Mouse (Mus musculus) heart, postnatal 10 days (tissue): Measurements from ENCODE around the gene Cenpn. TPM values are rescaled to one million over a fixed set of nuclear protein-coding genes. Genes with fewer than 3 reads are reported as not detected.

ENCODE experiments used
- DNase-seq, 2 experiments: peaks; one replicate each; pipeline ENCODE4 v3.0.0; 2021
- intact Hi-C: fragments of 180-260 bp; cut with DNase I; formaldehyde crosslinking; loops from one replicate; pipeline ENCODE4 v1.15.1; 2025
- total RNA-seq, 2 experiments: library from RNA; stranded (reverse); gene quantifications; 2 replicates each; pipeline ENCODE4 v1.2.3; 2021

The Cenpn gene
- total RNA-seq, 2 experiments from 2014 or later: 4.9 to 5.1 TPM

DNA sequence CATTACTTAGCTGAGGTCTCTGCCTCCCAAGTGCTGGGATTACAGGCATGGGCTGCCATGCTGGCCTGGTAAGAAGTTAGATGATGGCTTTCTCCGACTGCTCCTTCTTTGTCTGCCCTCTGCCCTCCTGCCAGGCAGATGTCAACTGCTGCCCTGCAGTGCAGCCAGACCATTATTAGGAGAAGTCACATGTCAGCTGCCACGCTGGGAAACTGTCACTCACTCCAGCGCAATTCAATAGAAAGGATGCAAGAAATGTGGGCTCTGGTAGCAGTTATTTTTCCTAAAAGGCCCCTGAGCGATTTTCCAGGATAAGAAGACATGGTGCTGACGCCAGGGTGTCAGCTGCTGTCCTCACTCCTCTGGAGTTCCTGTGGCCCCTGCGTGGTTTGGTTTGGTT is 14.0 kb downstream of the Cenpn start:
- DNase-seq: no peak
- intact Hi-C loops: no loop called here

DNA sequence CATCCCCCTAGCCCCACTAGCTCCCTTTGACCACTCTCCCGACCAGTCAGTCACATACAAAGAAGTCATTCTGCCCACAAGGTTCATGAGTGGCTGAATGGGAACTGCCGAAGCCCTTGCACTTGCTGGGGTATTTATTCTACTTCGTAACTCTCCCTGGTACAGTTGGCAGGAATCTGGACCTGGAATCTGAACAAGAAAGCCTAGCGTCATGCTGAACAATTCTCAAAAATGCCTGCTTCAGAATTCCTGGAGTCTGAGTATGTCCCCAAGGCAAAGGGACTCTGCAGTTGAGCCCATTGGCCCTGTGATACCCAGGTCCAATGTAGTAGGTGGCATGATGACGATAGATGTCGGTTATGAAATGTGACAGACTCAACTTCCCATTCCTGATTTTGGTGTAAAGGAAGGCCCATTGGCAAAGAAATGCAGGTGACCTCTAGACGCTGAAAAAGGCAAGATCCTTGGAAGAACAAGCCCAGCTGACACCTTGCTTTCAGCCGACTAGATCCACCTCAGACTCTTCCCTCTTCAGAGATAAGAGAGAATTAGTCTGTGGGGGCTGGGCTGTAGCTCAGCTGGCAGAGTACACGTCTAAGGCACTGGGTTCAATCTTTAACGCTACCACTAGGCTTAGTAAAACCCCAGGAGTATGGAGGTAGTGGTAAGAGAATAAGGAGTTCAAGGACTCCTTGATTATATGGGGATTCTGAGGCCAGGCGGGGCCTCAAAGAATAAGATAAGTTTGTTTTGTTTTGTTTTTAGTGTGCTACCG is 20.9 kb downstream of the Cenpn start:
- DNase-seq: no peak
- intact Hi-C loops: loop anchor here (1.0 to 10.0 kb wide), 2 partner anchors 37 to 532 kb away; no protein-coding TSS in a partner anchor

DNA sequence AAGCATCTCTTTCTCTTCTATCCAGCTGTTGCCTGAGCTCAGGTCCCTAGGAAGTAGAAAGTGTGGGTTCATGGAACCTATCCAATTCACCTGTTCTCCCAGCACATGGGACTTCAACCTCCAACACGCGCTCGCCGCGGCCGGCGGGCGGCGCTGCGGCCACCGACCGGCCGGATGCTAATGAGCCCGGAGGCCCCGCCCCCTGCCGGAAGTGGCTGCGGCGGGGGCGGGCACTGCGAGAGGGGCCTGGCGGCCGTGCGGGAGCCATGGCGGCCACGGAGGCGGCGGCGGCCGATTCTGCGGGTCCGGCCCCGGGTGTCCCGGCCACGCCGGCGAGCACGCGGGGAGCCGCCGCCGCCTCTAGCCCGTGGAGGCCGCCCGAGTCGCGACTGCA is 21.6 kb downstream of the Cenpn start, which contains the start of gene Atmin:
TSS of gene Atmin (plus strand) at position 233 of the 394 bp plus-strand sequence.
- DNase-seq: peak; percentile 89 to 91
- intact Hi-C loops: loop anchor here (1.0 to 10.0 kb wide), 2 partner anchors 36 to 532 kb away; no protein-coding TSS in a partner anchor

DNA sequence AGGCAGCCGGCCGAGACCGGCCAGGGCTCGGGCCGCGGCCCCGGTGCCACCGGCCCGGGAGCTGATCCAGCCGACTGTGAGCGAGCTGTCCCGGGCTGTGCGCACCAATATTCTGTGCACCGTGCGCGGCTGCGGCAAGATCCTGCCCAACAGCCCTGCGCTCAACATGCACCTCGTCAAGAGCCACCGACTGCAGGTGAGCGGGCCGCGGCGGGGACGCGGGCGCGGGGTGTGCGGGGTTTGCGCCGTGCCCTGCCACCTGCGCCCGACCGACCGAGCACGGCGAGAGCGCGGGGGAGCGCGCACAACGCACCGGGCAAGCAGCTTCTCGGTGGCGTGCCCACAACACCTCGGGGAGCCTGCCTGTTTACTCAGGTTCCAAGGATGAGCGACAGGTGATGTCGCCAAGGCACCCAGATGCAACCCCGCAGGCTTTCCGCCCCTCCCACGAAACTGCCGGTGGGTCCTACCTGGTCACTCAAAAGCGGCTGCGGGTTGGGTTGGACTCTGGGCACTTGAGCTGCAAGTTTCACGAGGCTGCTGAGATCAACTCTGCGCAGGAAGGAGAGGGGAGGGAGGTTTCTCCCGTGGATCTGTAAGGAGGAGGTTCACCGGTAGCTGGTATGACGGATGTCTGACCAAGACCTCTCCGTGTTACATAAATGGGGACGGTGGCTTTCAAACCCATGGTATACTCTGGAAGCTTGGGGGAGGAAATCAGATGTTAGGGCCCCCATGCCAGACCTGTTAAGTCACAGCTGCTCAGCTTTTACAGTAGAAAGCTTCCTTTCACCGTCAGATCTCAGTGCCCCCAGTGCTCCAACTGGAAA is 22.2 kb downstream of the Cenpn start:
- intact Hi-C loops: loop anchor here (1.0 to 10.0 kb wide), 2 partner anchors 36 to 531 kb away; no protein-coding TSS in a partner anchor
- DNase-seq: peak; percentile 30 to 48

DNA sequence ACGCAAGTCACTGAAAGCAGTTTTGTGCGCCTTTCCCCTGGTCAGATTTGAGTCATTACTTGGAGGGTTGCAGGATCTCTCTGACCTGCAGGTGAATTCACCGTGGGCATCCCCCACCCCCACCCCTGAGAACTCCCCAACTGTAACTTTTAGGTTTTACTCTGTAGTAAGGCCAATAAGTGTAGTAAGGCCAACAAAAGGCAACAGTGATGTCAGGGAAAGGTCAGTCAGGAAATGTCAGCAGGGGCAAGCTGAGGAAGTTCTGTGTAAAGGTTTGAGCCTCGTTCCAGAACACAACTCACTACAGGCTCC is 22.8 kb downstream of the Cenpn start:
- DNase-seq: no peak
- intact Hi-C loops: loop anchor here (10.0 kb wide), 1 partner anchor 530 kb away; no protein-coding TSS in a partner anchor

DNA sequence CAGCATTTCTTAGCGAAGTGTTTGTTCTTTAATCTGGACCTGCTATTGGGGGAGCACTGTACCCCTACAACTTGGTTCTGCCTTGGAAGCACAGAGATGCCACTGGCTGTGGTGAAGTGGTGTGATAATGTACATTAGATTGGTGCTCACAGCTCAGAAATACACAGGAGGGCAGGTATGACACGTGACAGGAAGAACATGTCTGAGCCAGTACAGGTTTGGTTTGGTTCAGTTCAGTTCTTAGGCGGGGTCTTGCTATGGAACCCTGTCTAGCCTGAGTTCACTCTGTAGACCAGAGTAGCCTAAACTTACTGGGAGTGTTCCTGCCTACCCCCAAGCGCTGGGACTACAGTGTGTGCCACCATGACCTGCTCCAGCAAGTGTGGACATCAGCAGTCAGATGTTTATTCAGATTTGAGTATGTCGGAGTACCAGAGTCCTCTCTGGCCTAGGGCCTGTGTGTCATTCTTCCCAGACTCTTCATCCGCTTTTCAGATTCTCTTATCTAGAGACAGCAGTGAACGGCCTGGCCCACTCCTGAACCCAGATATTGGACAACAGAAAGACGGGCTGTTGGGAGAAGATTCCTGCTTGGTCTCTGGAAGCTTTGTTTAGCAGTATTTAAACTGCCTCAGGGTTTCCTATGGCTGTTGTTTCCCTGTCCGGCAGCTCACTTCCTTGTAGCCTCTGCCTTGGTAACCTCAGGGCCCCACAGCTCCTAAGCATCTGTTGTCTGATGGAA is 23.8 kb downstream of the Cenpn start:
- intact Hi-C loops: loop anchor here (10.0 kb wide), 1 partner anchor 529 kb away; no protein-coding TSS in a partner anchor
- DNase-seq: peak; percentile 6 to 9

DNA sequence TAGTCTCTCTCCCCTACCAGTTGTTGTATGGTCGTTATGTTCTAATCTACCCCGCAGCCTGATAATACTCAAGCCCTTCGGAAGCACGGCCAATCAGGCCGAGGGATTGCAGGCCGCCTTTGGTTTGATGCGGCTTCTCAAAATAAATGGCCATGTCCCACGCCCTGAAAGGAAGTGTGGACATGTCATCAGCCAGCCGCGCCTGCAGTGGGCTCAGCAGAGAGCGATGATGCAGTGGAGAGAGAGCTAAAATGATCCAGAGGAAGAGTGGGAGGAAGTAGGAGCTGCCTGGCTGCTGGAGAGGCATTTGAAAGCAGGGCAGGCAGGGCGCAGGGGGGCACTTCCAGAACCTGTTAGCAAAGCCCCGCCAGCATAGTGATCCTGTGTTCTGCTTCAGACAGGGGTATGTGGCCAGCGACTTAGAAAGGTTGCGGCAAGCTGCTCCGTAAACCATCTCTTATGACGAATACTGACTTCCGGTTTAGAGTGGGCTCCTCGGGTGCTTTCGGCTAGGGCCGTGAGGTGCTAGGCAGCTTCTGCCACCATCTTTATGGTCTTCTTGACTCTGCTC is 24.8 kb downstream of the Cenpn start:
- intact Hi-C loops: loop anchor here (10.0 kb wide), 1 partner anchor 528 kb away; no protein-coding TSS in a partner anchor
- peak; percentile 64 to 66 for DNase-seq

DNA sequence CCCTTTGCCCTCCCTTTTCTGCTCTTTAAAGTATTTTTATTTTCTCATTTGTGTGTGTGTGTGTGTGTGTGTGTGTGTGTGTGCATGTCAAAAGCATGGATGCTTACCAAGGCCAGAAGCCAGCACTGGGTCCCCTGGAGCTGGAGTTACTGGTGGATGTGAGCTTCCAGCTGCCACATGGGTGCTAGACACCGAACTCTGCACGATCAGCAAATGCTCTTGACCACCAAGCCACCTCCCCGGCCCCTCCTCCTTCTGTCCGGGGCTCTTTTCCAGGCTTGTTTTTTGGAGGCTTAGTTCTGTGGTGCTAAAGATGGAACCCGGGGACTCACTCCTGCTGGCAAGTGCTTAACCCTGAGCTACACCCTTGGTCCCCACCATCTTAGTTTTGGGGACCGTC is 25.3 kb downstream of the Cenpn start:
- DNase-seq: peak; percentile 30 to 31
- intact Hi-C loops: loop anchor here (10.0 kb wide), 1 partner anchor 528 kb away; no protein-coding TSS in a partner anchor

DNA sequence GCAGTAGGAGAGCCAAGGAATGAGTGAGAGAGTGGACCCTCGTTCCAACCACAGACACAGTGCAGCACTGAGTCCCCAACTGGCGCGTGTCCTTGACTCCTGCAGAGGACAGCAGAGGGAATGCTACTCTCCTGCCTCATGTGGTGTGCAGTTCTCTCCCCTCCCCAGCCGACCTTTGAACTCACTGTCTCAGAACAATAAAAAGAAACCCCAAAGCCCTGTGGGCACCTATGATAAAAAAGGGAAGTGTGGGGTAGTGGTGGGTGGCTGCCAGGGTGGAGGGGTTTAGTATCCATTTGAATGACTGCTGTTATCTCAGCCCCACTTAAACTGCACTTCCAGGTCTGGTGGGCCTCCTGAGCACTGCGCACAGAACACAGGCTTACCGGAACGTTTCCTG is 26.1 kb downstream of the Cenpn start:
- intact Hi-C loops: loop anchor here (10.0 kb wide), 1 partner anchor 527 kb away; no protein-coding TSS in a partner anchor
- peak; percentile 20 to 23 for DNase-seq

DNA sequence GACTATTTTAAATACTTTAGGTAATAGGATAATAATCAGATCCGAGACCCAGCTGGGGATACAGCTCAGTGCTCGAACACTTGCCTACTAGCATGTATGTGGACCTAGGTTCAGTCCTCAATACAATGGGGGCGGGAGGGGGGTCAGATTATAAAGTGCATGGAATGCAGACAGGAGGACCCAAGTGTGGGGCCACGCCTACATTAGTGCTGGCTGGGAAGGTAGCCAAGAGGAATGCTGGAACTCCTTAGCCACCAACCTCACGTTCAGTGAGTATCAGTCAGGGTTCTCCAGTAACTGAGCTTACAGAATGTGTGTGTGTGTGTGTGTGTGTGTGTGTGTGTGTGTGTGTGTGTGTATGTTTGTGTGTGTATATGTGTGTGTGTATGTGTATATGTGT is 29.8 kb downstream of the Cenpn start:
- intact Hi-C loops: no loop called here
- peak; percentile 41 to 48 for DNase-seq

DNA sequence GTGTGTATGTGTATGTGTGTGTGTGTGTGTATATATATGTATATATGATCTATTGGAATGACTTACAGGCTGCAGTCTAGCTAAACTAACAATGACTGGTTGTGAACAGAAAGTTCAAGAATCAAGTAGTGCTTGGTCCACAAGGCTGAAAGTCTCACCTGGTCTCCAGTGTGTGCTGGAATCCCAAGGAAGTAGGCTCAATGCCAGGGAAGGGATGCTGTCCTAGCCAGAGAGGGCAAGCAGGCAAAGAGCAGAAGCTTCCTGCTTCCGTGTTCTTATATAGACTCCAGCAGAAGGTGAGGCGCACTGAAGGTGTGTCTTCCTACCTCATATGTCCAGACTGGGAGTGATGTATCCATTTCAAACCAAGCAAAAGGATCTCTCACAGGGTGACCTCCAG is 30.2 kb downstream of the Cenpn start:
- no peak for DNase-seq
- intact Hi-C loops: no loop called here

DNA sequence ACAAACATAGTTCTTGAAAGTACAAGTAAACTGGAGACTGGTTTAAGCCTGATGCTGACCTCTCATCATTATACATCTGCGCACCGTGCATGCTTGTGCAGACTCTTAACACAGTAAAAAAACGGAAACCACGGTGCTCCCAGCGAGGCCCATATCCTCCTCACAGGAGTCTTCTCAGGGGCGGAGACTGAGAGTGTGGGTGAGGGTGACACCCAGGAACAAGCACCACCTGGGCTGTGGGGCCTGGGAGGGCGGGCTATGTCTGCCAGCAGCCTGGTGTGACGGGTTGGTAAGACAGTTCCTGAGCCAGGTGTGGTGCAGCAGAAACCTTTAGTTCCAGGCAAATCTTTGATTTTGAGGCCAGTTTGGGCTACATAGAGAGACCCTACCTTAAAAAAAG is 30.9 kb downstream of the Cenpn start:
- intact Hi-C loops: no loop called here
- DNase-seq: no peak

DNA sequence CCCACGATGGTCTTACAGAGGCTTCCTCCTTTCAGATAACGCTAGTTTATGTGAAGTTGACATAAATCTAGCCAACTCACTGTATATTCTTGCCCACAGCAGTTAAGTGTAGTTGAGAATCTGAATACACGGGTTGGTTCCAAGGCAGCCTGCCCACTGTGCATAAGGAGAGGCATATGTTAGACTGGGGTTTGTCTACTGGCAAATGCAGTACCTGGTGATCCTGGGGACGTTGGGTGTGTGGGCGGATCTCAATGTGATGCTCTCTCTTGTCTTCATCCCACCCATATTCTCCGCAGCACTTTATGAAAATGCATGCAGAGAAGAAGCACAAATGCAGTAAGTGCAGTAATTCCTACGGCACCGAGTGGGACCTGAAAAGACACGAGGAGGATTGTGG is 32.9 kb downstream of the Cenpn start:
- intact Hi-C loops: no loop called here
- DNase-seq: no peak

DNA sequence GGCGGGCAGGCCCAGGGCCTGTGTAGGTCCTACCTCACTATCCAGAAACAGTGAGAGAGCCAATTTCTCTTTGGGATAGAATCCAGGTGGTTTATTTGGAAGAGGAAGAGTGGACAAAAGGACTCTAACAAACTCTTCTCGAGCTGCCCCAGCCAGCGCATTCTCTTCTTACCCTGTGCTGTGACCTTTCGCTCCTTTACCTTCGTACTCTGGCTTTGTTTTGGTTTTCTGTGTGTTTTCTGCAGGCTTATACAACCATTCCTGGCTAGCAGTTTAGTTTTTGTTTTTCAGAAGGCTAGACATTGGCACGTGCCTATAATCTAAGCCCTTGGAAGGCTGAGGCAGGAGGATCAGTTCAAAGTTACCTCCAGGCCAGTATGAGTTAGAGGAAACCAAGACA is 48.0 kb downstream of the Cenpn start:
- no peak for DNase-seq
- intact Hi-C loops: no loop called here

DNA sequence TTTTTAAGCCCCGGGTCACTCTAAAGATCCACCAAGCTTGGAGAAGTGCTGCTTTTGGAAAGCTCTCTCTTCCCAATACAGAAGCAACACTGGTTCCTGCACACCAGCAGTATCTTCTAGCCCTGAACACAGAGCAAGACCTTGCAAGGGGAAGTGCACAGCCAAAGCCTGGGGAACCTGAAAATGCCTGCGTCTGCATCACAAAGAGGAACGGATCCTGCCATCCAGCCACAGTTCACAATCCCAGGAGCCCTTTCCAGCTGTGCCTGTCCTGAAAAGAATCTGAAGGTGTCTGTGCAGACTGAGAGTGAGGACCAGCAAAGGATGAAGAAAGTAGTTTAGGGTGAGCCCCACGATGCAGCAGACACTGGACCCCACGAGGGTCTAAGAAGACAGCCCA is 53.5 kb downstream of the Cenpn start:
- intact Hi-C loops: no loop called here
- peak in 1 of 2 experiments; percentile 3 for DNase-seq

DNA sequence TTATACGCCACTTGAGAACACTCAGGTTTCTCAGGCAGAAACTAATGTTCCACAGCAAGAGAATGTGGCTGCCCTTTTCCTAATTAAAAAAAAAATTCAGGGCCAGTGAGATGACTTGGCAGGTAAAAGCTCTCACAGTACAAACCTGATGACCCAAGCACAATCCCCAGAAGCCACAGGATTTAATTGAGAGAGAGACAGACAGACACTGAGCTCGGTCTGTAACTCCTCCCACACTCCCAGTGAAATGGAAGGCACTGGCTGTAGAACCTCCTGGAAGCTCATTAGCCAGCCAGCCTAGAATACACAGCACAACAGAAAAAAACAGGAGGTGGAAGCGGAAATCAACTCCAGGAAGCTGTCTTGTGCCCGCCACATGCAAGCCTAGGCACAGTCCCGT is 54.1 kb downstream of the Cenpn start:
- intact Hi-C loops: no loop called here
- no peak for DNase-seq

DNA sequence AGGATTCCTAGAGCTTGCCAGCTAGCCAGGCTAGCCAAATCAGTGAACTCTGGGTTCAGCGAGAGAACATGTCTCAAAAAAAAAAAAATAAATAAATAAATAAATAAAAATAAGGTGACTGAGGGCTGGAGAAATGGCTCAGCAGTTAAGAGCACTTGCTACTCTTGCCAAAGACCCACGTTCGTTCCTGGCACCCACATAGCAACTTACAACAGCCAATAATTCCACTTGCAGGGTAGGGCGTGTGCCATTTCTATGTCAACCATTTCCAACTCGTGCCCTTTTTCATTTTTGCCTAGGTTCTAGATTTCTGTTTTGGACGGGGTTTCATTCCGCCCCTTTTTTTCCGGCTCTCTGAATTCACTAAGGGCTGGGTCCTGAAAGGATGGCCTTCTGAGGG is 56.5 kb downstream of the Cenpn start:
- intact Hi-C loops: loop anchor here (2.0 kb wide), 1 partner anchor 57 kb away; the partner anchor contains the start of genes Cenpn and Cmc2
- DNase-seq: peak in 1 of 2 experiments; percentile 3

DNA sequence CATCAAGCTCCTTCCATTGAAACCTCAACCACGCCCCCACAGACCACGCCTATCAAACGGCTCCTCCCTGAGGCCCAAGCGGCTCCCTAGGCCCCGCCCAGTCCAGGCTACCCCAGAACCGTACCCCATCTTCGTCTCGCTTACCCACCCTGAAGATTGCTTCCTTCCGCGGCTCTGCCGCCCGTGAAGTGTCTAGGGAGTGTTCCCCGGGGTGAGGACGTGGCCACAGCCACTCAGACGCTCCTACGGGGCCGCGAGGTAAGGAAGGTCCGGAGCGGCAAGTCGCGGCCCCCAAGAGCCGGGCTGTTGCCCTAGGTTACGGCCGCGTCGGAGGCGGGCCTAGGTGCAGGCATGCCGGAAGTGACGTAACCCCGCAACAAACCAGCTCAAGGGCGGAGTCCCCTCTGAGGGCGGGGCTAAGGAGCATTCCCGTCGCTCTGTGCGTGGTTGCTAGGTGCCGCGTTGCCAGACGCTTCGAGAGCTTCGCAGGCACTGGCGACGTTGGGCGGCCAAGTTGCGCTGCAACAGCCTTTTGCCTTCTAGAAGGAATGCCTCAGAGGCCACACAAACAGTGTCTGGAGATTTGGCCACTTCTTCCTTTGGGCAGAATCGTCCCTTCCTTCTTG is 57.2 kb downstream of the Cenpn start, which contains the start of gene 1700030J22Rik:
TSS of gene 1700030J22Rik (minus strand) at position 329 of the 626 bp plus-strand sequence.
- DNase-seq: peak; percentile 99
- intact Hi-C loops: loop anchor here (1.0 to 2.0 kb wide), 2 partner anchors 35 to 58 kb away; partner anchors contain the start of genes Atmin, Cenpn and Cmc2

DNA sequence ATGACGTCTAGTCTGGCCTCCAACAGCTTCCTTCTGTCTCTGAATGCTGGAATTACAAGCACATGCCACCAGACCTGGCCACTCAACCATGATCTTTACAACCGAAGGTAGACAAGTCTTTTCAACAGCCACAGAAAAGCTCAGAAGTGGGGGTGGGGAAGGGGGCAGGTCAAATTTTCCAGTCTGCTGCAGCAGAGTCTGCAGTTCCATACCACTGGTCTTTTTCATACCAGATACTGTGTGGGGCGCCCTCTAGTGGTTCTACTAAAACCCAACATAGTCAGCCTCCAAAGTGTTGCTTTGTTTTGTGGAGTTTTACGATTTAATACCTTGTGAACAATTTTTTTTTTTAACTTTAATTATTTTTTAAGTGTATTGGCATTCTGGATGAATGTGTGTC is 58.6 kb downstream of the Cenpn start:
- DNase-seq: peak; percentile 63 to 84
- intact Hi-C loops: no loop called here

DNA sequence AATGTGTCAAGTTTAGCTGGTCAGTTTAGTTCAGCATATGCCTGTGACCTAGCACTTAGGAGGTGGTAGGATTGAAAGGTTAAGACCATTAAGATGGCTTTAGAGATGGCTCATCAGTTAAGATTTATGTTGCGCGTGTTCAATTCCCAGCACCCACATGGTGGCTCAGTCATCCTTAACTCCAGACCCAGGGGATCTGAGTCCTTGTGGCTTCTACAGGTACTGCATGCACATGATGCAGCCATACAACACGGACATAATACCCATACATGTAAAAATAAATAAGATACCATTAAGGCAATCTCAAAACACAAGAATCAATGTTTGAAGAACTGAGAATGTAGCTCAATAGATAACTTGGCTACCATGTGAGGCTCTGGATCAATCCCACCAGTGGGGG is 68.3 kb downstream of the Cenpn start:
- intact Hi-C loops: no loop called here
- DNase-seq: no peak
